Mouse (Mus musculus) sigmoid colon, adult 10 weeks (tissue): Measurements from ENCODE around the gene Krtap4-1. TPM values are rescaled to one million over a fixed set of nuclear protein-coding genes. Genes with fewer than 3 reads are reported as not detected.

Experiments used
- polyA plus RNA-seq: library from polyadenylated mRNA; stranded (reverse); fragments of 350-450 nt; fragmentation: Illumina TruSeq; extraction: RNeasy Lipid Tissue Mini Kit (QIAGEN cat#74804); gene quantifications from one replicate; pipeline ENCODE4 v1.2.3, GENCODE M21; 2014; ENCODE audit warnings: low read depth, low replicate concordance

Krtap4-1 gene
- not detected for polyA plus RNA-seq

DNA sequence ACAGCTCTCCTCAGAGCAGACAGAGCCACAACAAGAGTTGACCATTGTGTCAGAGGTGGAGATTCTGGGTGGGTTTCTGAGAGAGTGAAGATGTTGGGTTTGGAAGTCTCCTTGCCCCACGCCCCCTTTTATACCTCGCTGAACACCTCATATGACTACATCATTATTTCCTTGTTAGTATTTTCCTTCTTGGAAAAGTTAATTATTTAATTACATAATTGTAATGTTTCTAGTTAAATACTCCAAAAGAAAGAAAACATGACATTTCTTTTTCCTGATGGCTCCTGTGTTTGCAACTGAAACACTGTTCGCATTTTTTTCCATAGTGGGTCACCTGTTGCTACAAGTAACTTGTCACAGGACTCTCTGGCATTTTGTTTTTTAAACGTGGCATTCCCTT lies at the start of gene Krtap4-1:
Gene Krtap4-1 (minus strand): TSS at position 101 of the 400 bp plus-strand sequence.

GRCm38 (mm10) chr11:99665860-99666259 lies 37.8 kb upstream of the Krtap4-1 start, which contains the start of gene Krtap4-6:
TSS of gene Krtap4-6 (minus strand) at chr11:99665960.

GRCm38 (mm10) chr11:99658467-99659010 lies 30.5 kb upstream of the Krtap4-1 start, which contains the start of gene Gm11563:
TSS of gene Gm11563 (minus strand) at chr11:99658960.

GRCm38 (mm10) chr11:99650136-99650535 lies 22.1 kb upstream of the Krtap4-1 start, which contains the start of gene Gm11555:
TSS of gene Gm11555 (minus strand) at chr11:99650236.

GRCm38 (mm10) chr11:99643635-99644139 lies 15.6 kb upstream of the Krtap4-1 start, which contains the start of gene Krtap4-7:
TSS of gene Krtap4-7 (minus strand) at chr11:99644089.

GRCm38 (mm10) chr11:99634653-99635134 lies 6.7 kb upstream of the Krtap4-1 start, which contains the start of gene Krtap4-2:
TSS of gene Krtap4-2 (minus strand) at chr11:99635084.

DNA sequence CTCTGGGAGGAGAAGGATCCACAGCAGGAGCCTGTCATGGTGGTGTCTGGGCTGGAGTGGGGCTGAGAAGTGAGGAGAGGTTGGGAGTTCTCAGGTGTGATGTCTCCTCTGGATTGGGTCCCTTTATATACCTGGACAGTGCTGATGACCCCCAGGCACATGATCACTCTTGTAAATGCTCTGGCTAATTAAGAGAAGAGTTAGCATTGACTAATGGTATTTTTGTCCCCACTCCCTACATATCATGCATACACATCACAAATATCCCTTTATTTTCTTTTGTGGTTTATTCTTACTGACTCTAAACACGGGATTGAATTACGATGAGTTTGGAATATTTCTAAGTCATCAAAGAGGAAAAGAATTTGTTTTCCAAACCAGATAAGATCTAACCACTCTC lies 7.7 kb downstream of the Krtap4-1 start, which contains the start of gene Gm11562:
Gene Gm11562 (minus strand): TSS at position 101 of the 400 bp plus-strand sequence.

DNA sequence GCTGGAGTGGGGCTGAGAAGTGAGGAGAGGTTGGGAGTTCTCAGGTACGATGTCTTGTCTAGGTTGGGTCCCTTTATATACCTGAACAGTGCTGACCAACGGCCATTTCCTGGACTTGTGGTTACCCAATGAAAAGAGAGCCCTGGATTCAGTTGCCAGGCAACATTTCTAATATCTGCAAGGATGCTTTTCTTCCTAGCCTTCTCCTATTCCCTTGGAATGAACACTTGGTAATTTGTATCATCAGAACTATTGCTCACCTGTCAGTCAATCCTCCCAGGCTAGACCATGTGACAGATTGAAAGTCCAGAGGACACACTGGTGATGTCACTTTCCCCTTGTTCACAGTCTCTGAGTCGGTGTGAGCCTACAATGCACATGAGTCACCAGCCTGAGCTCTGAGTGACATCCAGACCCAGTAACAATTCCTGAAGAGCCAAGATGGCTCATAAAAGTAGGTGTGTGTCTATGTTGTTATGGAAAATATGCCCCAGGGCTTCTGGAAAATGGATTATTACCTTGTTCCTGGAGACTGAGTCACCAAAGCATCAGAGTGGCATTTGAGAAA lies 13.2 kb downstream of the Krtap4-1 start, which contains the start of gene Krtap2-4:
Gene Krtap2-4 (minus strand): TSS at position 51 of the 568 bp plus-strand sequence.

DNA sequence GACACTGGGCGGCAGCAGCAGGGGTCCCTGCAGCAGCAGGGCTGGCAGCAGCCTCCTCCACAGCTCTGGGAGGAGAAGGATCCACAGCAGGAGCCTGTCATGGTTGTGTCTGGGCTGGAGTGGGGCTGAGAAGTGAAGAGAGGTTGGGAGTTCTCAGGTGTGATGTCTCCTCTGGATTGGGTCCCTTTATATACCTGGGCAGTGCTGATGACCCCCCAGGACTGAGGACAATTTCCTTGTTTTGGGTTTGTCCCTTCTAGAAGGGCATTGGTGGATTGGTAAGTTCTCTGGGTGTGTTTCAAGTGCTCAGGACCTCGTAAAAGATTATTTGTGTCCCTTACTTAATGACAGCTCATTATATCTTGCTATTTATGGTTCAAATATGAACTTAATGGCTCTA lies 17.9 kb downstream of the Krtap4-1 start, which contains the start of gene Gm11937:
Gene Gm11937 (minus strand): TSS at position 101 of the 400 bp plus-strand sequence.

GRCm38 (mm10) chr11:99603208-99603607 lies 24.8 kb downstream of the Krtap4-1 start, which contains the start of gene Gm11938:
TSS of gene Gm11938 (minus strand) at chr11:99603308.

DNA sequence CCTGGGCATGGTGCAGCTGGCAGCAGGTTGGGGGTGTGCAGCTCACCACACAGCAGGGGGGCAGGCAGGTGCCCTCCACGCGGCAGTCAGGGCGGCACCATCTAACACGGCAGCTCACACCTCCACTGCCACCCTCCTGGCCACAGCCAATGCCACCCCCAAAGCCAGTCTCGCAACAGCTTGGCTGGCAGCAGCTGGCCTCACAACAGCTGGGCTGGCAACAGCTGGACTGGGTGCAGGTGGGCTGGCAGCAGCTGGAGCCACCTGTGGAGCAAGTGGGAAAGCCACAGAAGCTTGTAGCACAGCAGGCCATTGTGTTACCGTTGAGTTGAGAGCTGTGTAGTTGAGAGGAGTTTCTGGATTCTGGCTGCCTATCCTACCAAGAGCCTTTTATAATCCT lies 30.3 kb downstream of the Krtap4-1 start, which contains the start of gene Krtap9-3:
Gene Krtap9-3 (minus strand): TSS at position 364 of the 400 bp plus-strand sequence.

DNA sequence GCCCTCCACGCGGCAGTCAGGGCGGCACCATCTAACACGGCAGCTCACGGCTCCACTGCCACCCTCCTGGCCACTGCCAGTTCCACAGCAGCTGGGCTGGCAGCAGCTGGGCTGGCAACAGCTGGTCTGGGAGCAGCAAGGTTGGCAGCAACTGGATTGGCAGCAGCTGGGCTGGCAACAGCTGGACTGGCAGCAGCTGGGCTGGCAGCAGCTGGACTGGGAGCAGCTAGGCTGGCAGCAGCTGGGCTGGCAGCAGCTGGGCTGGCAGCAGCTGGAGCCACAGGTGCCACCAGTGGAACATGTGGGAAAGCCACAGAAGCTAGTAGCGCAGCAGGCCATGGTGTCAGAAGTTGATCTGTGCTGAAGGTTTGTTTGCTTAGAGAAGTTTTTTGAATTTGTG lies 37.1 kb downstream of the Krtap4-1 start, which contains the start of gene Krtap1-3:
Gene Krtap1-3 (minus strand): TSS at position 359 of the 400 bp plus-strand sequence.

DNA sequence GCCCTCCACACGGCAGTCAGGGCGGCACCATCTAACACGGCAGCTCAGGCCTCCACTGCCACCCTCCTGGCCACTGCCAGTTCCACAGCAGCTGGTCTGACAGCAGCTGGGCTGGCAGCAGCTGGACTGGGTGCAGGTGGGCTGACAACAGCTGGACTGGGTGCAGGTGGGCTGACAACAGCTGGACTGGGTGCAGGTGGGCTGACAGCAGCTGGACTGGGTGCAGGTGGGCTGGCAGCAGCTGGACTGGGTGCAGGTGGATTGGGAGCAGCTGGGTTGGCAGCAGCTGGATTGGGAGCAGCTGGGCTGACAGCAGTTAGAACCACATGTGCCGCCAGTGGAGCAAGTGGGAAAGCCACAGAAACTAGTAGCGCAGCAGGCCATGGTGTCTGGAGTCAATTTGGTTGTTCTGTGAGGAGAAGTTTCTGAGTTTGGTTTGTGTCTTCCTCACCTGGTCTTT lies 44.8 kb downstream of the Krtap4-1 start, which contains the start of gene Krtap1-4:
Gene Krtap1-4 (minus strand): TSS at position 410 of the 460 bp plus-strand sequence.

DNA sequence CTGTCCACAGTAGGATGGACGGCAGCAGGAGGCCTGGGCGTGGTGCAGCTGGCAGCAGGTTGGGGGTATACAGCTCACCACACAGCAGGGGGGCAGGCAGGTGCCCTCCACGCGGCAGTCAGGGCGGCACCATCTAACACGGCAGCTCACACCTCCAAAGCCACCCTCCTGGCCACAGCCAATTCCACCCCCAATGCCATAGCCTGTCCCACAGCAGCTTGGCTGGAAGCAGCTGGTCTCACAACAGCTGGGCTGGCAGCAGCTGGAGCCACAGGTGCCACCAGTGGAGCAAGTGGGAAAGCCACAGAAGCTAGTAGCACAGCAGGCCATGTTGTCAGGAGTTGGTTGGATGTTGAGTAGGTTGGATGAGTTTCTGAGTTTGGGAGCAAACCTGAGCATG lies 47.4 kb downstream of the Krtap4-1 start, which contains the start of gene Krtap1-5:
Gene Krtap1-5 (minus strand): TSS at position 381 of the 400 bp plus-strand sequence.

Other genes starting within 250 kb of the Krtap4-1 start
- gene Krt10, start 238.9 kb downstream of the Krtap4-1 start, polyA plus RNA-seq = 17.3 TPM
- 0.47 TPM for gene Krt12, start 206.0 kb downstream of the Krtap4-1 start, polyA plus RNA-seq
- gene Krt20, start 190.1 kb downstream of the Krtap4-1 start, polyA plus RNA-seq = 486 TPM
- gene Krt23, start 135.1 kb downstream of the Krtap4-1 start, polyA plus RNA-seq = 3.1 TPM
- not detected for gene Krt39, start 106.9 kb downstream of the Krtap4-1 start, polyA plus RNA-seq
- gene Krt40, start 85.1 kb downstream of the Krtap4-1 start, polyA plus RNA-seq = not detected
- gene Krtap3-3, start 77.4 kb downstream of the Krtap4-1 start, polyA plus RNA-seq = not detected
- gene Krtap3-2, start 71.4 kb downstream of the Krtap4-1 start, polyA plus RNA-seq = not detected
- not detected for gene Gm11939, start 68.8 kb downstream of the Krtap4-1 start, polyA plus RNA-seq
- gene Krtap3-1, start 61.6 kb downstream of the Krtap4-1 start, polyA plus RNA-seq = not detected
- gene Krtap1-5, start 47.2 kb downstream of the Krtap4-1 start, polyA plus RNA-seq = not detected
- gene Krtap1-4, start 44.6 kb downstream of the Krtap4-1 start, polyA plus RNA-seq = not detected
- gene Krtap1-3, start 36.9 kb downstream of the Krtap4-1 start, polyA plus RNA-seq = not detected
- gene Krtap9-3, start 30.1 kb downstream of the Krtap4-1 start, polyA plus RNA-seq = not detected
- gene Gm11938, start 24.9 kb downstream of the Krtap4-1 start, polyA plus RNA-seq = not detected
- gene Gm11937, start 18.0 kb downstream of the Krtap4-1 start, polyA plus RNA-seq = not detected
- not detected for gene Krtap2-4, start 13.4 kb downstream of the Krtap4-1 start, polyA plus RNA-seq
- not detected for gene Gm11562, start 7.8 kb downstream of the Krtap4-1 start, polyA plus RNA-seq
- not detected for gene Krtap4-2, start 6.8 kb upstream of the Krtap4-1 start, polyA plus RNA-seq
- not detected for gene Krtap4-7, start 15.9 kb upstream of the Krtap4-1 start, polyA plus RNA-seq
- gene Gm11555, start 22.0 kb upstream of the Krtap4-1 start, polyA plus RNA-seq = not detected
- gene Gm11563, start 30.7 kb upstream of the Krtap4-1 start, polyA plus RNA-seq = not detected
- not detected for gene Krtap4-6, start 37.7 kb upstream of the Krtap4-1 start, polyA plus RNA-seq
- gene Gm14190, start 62.5 kb upstream of the Krtap4-1 start, polyA plus RNA-seq = not detected
- gene Gm14180, start 106.1 kb upstream of the Krtap4-1 start, polyA plus RNA-seq = not detected
- gene Gm11595, start 144.7 kb upstream of the Krtap4-1 start, polyA plus RNA-seq = not detected
- gene Krtap4-8, start 152.5 kb upstream of the Krtap4-1 start, polyA plus RNA-seq = not detected
- gene Krtap4-9, start 157.0 kb upstream of the Krtap4-1 start, polyA plus RNA-seq = not detected
- gene Gm11596, start 165.2 kb upstream of the Krtap4-1 start, polyA plus RNA-seq = not detected
- not detected for gene Gm11569, start 170.7 kb upstream of the Krtap4-1 start, polyA plus RNA-seq
- not detected for gene Gm11554, start 176.2 kb upstream of the Krtap4-1 start, polyA plus RNA-seq
- gene Krtap4-13, start 181.7 kb upstream of the Krtap4-1 start, polyA plus RNA-seq = not detected
- gene Gm11564, start 187.4 kb upstream of the Krtap4-1 start, polyA plus RNA-seq = not detected
- not detected for gene 2300003K06Rik, start 209.8 kb upstream of the Krtap4-1 start, polyA plus RNA-seq
- not detected for gene Krtap4-16, start 223.4 kb upstream of the Krtap4-1 start, polyA plus RNA-seq
- not detected for gene Gm11568, start 229.7 kb upstream of the Krtap4-1 start, polyA plus RNA-seq
- not detected for gene Gm11559, start 236.2 kb upstream of the Krtap4-1 start, polyA plus RNA-seq
- not detected for gene Krtap9-1, start 245.2 kb upstream of the Krtap4-1 start, polyA plus RNA-seq